Mouse (Mus musculus) small intestine, adult 2 months (tissue): ENCODE measurements around the gene Pgbd5.

ENCODE experiments used
- CTCF ChIP-seq: fragments of 200-500 bp; IDR thresholded peaks from 2 replicates; pipeline ENCODE4 v1.5.1; 2012; ENCODE audit warnings: low read depth, mild to moderate bottlenecking, control low read depth, inconsistent platforms, low read length, moderate library complexity, mixed read lengths; ENCODE audit not compliant: insufficient replicate concordance, insufficient read length; ENCODE audit errors: extremely low read depth
- POLR2A ChIP-seq: fragments of 200-500 bp; IDR thresholded peaks from 2 replicates; pipeline ENCODE4 v1.6.1; 2012; ENCODE audit warnings: low read depth, mild to moderate bottlenecking, control low read depth, inconsistent platforms, low read length, moderate library complexity

DNA sequence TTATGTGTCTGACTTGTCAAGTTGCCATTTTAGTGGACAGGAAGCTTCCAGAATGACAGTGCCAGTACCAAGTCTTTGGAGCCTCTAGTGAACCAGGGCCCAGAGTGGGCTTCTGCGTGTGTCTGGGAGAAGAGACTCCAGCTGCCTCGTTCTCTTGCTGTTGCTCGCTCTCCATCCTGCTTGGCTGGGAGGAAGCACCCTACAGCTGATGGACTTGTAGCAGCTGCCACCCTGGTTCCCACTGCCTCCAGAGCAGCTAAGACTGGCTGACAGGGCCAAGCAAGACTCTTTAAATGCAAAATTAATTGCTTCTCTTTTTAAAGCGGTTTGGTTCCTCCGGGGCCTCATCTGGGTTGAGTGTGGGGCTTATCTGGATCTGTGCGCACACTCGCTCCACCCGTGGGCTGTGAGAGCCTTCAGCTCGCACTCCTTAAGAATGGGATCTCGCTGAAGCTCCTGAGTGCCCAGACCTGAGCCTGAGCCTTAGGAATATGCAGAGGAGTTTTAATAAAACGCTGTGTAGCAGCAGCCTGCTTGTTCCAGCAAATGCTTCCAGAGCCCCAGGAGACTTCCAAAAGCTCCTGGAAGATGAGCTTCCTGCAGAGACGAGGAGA is 118.1 kb downstream of the Pgbd5 start:
- no peak for TF ChIP-seq POLR2A
- no peak for TF ChIP-seq CTCF
